Mouse (Mus musculus) embryo, embryonic 10.5 days (tissue): Measurements from ENCODE around the gene Adgre5.

Experiments
- DNase-seq: peaks from one replicate; pipeline ENCODE4 v3.0.0-alpha.2; 2015; ENCODE audit warnings: low spot score

Adgre5 gene

GRCm38 (mm10) chr8:83749265-83749664 lies 8.1 kb upstream of the Adgre5 start:
- no peak for DNase-seq

GRCm38 (mm10) chr8:83748708-83749107 lies 7.6 kb upstream of the Adgre5 start:
- no peak for DNase-seq

DNA sequence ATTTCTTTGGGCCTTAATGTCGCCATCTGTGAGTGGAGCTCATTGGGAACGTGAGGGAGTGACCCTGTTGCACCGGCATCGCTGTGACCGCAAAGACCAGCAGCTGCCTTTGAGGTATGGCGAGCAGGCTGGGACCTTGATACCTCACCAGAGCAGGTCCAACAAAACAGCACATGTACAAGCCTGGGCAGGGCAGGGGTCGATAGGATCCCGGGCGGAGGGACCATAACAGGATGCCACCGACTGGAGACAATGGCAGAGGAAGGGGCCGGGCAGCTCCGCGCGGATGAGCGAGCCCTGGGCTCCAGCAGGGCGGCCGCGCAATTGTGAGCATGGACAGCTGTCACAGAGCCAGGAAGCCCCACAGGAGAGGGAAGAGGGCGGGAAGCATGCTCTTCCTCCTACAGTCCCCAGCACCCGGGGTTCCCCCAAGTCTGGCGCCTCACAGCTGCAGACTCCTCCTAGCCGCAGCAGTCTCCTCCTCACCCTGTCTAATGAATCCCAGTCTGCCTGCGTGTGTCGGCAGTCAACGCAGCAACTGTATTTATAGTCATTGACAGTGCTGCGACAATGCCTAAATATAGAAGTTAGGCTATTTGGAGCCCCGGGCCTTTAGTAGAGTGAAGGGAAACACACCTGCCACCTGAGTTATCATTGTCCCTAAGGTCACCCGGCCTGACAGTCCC lies 6.7 kb upstream of the Adgre5 start:
- DNase-seq = peak; percentile 61

- DNase-seq = no peak
These were observed 2.9 kb upstream of the Adgre5 start for GRCm38 (mm10) chr8:83744070-83744469.

- no peak for DNase-seq
These were observed 1.8 kb upstream of the Adgre5 start for GRCm38 (mm10) chr8:83742968-83743367.

GRCm38 (mm10) chr8:83741849-83742655 lies 926 bp upstream of the Adgre5 start:
- DNase-seq = no peak

DNA sequence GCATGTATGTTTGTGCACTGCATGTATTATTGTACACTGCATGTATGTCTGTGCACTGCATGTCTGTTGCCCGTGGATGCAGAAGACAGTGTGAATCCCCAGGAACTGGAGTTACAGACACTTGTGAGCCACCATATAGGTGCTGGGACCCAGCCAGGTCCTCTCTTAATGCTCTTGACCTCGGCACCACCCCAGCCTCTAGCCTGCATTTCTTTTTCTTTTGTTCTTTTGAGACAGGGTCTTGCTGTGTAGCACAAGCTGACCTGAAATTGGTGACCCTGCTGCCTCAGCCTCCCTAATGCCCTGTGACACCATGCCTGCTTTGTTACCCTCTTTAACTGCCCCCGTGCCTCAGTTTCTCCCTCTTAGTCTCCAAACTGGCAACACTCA lies 545 bp downstream of the Adgre5 start:
- no peak for DNase-seq

GRCm38 (mm10) chr8:83739711-83740468 lies 1.2 kb downstream of the Adgre5 start:
- no peak for DNase-seq

GRCm38 (mm10) chr8:83738949-83739710 lies 2.0 kb downstream of the Adgre5 start:
- peak; percentile 73 for DNase-seq

DNA sequence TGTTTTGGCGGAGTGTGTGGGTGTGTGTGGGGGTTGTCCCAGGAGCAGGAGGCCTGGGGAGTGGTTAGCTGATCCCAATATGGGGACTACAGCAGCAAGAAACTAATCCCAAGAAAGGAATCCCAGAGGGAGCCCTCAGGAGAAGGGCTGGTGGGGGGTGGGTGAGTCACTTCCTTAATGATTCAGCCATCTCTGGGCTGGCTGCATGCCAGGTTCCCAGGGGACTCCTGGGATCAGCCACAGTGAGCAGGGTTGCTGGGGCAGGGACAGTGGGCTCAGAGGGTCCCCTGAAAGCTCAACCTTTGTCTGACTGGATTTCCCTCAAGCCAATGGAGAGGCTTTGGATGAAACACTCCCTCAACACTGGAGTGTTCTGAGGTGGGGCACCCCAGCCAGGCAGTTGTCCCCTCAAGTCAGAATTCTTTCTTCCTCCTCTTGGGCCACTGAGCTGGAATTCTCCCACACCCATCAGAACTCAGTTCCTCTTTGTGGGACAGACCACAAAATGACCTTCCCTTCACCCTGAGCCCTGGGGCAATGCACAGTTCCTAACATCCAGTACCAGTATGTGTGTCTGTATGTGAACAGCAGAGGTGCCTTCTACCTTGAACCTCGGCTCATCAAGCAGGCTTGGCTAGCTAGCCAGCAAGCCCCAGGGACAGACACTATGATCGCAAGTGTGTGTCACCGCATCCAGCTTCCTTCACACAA lies 3.1 kb downstream of the Adgre5 start:
- DNase-seq = no peak

GRCm38 (mm10) chr8:83737346-83737745 lies 3.8 kb downstream of the Adgre5 start:
- DNase-seq = no peak

GRCm38 (mm10) chr8:83736681-83737080 lies 4.4 kb downstream of the Adgre5 start:
- no peak for DNase-seq

DNA sequence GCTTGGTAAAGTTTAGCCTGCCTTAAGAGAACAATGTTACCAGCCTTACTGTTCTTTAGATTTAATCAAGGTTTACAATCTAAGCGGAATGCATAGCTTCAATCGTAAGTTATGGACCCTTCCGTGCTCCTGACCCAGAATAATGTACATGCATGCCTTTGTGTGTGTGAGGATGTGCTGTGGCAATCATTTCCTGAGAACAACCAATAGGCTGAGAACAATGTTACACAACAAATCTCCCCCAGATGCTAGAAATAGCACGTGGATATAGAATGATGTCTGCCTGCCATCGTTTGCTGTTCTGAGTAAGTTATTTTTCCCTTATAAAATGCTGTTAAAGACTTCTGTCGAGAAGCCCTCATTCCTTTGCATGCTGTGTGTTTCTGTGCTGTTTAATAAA lies 8.2 kb downstream of the Adgre5 start:
- no peak for DNase-seq

- no peak for DNase-seq
These were observed 9.2 kb downstream of the Adgre5 start for GRCm38 (mm10) chr8:83731906-83732305.

DNA sequence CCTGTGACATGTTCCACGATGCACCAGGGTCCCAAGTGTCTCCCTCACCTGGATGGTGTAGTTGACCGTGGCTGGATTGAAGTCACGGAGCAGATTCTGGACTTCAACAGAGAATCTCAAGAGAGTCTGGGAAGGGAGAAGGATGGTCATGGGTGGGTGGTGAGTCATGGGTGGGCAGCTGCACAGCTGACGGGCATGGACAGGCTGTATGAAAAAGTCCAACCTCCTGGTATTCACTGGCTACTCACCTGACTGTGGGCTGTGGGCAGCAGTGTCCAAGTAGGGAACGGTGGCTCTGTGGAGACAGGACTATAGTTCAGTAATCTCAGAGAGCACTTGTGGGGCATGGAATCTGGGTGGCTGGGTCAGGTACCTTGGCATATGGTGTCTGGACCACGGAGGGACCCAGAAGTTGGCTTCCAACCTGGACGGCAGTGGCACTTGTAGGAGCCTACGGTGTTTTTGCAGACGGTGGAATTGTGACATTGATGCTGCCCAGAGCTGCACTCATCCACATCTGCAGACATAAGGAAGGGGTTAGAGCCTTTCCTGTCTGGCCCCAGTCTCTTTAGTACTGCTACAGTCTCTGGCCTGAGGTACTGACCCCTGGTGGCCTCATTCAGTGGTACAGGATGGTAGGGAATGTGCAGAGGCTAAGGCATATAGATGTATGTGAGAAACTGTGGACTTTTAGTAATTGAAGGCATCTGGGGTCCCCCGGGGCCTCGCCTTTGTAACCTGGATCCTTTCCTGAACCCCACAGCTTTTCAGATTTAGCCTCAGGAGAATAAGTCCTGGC lies 11.9 kb downstream of the Adgre5 start:
- DNase-seq = peak; percentile 72

GRCm38 (mm10) chr8:83725521-83726102 lies 15.5 kb downstream of the Adgre5 start:
- no peak for DNase-seq

GRCm38 (mm10) chr8:83724697-83725482 lies 16.2 kb downstream of the Adgre5 start:
- peak; percentile 69 for DNase-seq

GRCm38 (mm10) chr8:83723447-83724083 lies 17.6 kb downstream of the Adgre5 start:
- no peak for DNase-seq

- no peak for DNase-seq
These were observed 18.5 kb downstream of the Adgre5 start for GRCm38 (mm10) chr8:83722631-83723030.
